Mouse (Mus musculus) frontal cortex, adult (tissue): Measurements from ENCODE around the gene Rad51ap1.

Experiments
- ATAC-seq: cut with Nextera tagmentation; 2 replicates; pipeline ENCODE4 v1.9.2; 2017; ENCODE audit warnings: mild to moderate bottlenecking, moderate library complexity, mixed read lengths; ENCODE audit not compliant: low TSS enrichment

Rad51ap1 gene

DNA sequence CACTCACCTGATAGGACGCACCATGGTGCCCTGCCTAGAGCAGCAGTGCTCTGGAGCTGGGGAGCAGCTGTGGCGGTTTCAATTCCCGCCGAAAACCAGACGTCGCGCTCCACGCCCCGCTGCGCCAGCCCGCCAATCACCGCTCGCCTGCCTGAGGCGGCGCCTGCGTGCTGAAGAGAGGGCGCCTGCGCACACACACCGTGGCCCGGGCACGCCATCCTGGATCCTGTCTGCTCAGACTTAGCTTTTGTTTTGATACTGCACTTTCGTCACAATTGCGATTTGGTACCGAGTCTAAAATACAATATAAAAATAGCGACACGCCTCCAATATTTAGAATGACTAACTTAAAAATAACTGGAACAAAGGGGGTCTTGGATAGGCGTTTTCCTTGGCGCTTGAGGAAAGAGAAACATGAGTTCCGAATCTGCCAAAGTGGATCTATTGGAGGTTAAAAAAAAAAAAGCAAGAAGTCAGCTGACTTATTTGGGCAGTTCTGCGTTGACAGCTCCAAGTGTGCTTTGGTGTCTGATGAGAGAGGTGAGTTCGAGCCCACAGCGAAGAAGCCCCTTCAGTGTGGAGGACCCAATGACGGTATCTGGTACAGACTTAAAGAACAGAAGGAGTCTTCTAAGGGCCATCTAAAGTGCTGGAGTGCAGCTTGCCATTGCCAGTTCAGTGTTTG, at the start of gene Rad51ap1, which contains the start of gene D6Wsu163e:
Gene Rad51ap1 (minus strand): TSS at position 101 of the 685 bp plus-strand sequence.
Gene D6Wsu163e (plus strand): TSS at position 476 of the 685 bp plus-strand sequence.
- ATAC-seq, result peak; percentile 98

DNA sequence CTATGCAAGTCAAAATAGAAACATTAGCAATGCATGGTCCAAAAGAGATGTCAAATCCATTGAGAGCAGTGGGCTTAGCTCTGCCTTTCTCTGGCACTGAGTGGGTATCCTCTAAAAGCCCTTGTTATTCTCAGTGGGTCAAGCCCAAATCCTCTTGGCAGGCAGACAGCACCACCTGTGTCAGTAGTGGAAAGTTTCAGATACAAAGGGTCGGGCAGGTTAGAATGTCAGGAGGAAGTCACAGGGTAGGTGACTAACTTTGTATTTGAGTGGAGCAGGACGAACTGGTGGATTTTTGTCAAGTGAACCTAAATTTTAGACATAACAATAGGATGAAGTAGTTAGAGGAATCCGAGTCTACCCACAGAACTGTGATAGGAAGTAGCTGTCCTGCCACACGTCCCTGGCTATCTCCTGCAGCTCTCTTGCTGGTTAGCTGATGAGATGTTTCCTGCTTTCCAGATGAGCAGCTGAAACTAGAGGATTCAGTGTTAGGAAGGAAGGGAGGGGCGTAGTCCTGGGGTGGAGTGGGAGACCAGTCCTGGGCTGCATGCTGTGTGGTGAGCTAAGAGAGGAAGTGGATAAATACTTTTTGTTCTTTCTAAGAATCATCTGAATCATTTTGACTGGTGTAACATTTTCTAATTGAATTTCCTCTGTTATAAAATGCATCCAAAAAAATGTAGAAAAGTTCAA, 42.3 kb upstream of the Rad51ap1 start:
- ATAC-seq, result no peak

DNA sequence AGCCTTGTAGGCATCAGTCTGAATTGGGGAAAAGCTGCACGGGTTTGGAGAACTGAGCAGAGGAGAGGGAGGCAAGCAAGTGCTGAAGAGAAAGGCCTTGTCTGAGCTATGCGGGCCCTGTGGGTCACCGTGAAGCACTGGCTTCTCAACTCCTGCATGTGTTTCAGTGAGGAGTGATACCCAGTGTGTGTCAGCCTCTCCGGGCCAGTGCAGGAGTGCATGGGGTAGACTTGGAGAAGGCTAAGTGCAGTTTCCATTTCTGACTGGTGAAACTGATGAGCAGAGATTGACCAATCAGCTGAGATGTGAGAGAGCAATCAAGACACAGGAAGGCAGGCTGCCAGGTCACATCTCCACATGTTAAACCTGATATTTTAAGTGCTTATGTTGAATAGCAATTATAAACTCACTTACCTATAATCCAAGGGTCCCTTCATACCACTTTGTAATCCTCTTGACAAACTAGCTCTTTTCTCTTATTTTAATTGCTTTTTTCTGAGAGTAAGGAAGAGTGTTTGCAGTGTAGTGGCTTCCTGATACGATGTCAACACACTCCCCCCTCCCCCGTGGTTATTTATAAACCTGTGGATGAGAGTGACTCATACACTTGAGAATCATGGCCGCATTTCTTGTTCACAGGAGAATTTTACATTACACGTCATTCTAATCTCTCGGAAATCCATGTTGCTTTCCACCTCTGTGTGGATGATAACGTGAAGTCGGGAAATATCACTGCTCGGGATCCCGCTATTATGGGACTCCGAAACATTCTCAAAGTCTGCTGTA, 27.0 kb upstream of the Rad51ap1 start:
- peak; percentile 59 for ATAC-seq

DNA sequence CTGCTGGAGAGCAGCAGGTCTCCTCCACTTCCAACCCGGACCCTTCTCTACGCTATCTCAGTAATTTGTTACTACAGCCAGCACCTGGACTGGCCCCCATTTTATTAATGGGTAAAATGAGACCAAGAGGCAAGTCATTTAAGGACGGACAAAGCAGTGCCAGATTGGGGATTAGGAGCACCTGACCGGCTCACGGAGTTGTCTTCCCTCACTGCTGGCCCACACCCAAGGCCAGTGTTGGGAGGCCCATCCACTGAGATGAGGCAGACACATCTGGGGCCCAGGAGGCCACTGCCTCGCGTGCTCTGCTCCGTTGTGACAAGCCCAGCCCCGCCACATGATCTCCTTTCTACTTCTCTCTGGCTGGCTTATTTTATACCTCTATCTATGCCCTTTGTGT, 24.0 kb upstream of the Rad51ap1 start:
- no peak for ATAC-seq

DNA sequence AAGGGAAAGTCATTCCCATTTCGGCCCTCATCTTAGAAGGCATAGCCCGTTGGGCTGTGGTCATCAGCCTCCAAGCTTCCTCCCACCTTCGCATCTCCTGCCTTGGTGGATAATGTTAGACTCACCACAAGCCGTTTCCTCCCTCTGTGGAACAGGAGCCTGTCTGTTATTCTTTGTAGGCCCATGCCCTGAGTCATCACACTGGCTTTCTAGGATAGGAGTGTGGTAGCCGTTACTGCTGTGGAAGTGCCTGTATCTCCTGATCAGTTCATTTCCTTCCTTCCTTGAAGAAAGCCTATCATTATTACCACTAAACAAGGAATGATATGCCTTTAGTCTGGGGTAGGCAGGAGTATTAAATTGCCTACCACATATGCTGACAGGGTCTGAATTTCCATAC, 23.3 kb upstream of the Rad51ap1 start:
- no peak for ATAC-seq

DNA sequence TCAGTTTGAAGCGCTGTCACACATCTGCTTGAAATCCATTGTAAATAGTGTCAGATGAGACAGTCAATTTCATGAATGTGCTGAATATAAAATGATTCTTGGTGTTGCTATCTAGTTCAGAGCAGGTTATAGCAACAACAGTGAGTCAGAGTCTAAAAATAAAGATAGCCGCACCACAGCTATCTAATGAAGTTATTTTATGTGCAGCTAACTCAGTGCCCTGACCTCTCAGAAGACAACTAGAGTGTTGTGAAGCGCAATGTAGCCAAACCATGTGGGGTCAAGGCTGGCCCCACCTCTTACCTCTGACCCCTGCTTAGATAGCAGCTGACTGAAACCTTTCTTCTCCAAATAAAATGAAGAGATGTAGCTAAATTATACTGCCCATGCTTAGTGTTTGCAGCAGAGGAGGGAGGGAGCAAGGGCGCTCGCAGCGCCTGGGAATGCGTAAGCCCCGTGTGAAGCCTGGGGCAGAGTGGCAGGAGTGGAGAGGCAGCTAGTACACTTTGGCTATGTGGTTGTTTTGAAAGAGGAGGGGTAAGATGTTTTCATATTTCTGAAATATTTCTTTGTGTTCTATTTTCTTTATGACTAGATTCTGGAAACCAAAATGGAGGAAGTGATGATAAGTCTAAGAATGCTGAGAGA, 22.1 kb upstream of the Rad51ap1 start:
- ATAC-seq, result no peak

DNA sequence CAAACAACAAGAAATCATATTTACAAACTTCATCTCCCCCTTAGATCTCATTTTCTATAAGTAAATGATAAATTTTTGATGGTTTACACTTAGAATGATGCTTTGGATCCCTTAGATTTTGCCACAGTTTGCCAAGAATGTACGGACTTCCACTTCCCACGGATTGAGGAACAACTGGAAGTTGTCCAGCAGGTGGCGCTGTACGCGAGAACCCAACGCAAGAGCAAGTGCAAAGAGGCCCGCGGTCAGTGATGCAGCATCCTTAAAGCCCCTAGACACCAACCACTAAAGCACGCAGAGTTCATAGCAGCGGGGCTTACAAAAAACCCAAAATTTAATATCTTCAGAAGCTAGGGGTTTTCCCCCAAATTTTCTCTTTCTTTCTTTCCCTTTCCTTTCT, 16.3 kb upstream of the Rad51ap1 start:
- peak; percentile 62; the same call in 1 of the 2 replicates for ATAC-seq

DNA sequence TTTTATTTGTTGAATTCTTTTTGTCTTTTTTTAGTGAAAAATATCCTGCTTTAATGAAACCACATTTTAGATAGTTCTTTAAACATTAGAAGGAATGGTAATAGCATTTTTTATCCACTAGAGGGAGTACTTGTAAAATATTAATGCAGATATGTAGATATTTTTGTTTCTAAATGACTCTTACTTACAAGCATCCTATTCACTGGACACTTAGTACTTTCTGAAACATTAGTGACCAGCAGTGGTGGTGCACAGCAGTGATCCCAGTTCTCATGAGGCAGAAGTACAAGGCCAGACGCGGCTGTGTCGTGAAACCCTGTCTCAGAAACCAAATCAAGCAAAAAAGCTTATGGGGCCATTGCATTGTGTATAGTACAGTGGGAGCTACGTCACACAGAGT, 8.9 kb upstream of the Rad51ap1 start:
- ATAC-seq, result no peak

DNA sequence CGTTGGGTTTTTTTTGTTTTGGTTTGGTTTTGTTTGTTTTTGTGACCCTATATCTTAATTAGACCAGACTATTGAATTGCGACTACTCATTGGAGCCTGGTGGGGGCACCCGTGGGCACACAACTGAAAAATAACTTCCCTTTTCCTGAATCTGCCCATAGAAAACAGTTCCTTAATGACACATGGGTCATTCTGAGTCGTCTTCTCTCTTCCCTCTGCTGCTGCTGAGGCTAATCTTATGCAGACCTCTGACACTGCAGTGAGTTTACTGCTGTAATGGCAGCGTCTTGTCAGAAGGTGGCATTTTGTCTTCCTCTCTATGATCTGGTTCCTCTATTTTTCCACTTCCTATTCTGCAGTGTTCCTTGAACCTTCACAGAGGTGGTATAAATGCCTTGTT, 1.1 kb upstream of the Rad51ap1 start:
- ATAC-seq, result peak; percentile 41

DNA sequence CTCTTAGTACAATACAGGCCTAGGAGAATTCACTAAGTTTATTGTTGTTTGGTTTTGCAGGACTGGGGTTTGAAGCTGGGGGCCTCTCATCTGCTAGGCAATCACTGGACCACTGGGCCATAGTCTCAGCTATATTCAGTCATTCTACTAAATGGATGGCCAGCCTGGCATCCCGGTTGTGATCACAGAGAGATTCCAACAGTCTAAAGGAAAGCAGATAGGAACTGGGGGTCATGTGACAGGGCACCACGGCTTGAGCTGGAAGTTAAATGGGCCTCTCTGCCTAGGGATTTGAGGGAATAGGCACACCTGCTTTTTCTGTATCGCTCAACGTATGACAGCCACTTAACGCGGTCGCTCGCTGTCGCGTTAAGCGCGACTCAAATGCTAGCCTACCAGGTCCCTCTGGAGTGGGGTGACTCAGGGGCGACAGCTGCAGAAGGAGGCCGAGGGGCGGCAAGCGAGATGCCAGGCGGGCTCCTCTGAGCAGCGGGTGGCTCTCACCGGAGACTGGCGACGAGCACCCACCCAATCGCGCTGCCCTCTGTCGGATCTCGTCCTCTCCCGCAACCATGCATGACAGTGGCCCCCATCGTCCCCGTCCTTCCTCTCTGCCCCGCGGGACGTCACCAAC, 417 bp downstream of the Rad51ap1 start:
- ATAC-seq, result no peak

- no peak for ATAC-seq
Measured at GRCm38 (mm10) chr6:126938047-126938446, 1.3 kb downstream of the Rad51ap1 start.

DNA sequence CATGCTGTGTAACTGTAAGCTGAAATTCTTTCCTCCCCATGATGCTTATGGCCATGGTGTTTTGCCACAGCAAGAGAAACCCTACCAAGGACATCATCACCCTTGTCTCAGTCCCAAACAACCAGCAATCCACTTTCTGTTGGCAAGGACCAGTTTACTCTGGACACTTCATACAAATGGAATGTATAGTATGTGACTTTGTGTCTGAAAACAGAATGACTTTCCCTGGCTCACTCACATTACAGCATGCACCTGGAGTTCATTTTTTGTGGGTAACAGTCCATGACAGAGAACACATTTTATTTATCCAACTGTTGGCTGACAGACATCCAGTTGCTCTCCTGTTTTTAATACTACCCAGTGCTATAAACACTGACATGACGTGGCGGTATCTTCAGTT, 6.5 kb downstream of the Rad51ap1 start:
- ATAC-seq, result no peak

- peak; percentile 23; the same call in 1 of the 2 replicates for ATAC-seq
Measured at GRCm38 (mm10) chr6:126921111-126921881, 18.1 kb downstream of the Rad51ap1 start, which contains the start of gene Dyrk4. Gene Dyrk4, minus strand, starts transcription at chr6:126921839.

- ATAC-seq, result no peak
Measured at GRCm38 (mm10) chr6:126914928-126915327, 24.5 kb downstream of the Rad51ap1 start.

DNA sequence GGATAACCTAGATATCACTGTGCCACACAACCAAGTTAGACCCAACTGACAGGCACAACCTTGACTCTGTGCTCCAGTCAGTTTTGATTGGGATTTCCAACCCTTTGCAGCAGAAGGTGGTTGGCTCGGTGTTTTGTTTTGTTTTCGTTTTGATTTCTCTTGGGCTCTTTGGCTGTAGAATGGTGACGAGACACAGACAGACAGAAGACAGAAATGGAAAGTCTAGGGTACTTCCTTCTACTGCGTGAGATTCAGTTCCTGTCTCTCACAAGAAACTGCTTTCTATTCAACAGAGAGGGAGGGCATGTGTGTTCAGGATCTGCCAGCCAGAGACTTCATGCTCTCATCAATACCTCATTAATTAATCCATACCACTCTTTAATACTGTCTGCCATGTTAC, 28.7 kb downstream of the Rad51ap1 start:
- ATAC-seq, result no peak

- ATAC-seq, result no peak
Measured at GRCm38 (mm10) chr6:126907876-126908275, 31.5 kb downstream of the Rad51ap1 start.

GRCm38 (mm10) chr6:126907378-126907777, 32.0 kb downstream of the Rad51ap1 start:
- no peak for ATAC-seq

DNA sequence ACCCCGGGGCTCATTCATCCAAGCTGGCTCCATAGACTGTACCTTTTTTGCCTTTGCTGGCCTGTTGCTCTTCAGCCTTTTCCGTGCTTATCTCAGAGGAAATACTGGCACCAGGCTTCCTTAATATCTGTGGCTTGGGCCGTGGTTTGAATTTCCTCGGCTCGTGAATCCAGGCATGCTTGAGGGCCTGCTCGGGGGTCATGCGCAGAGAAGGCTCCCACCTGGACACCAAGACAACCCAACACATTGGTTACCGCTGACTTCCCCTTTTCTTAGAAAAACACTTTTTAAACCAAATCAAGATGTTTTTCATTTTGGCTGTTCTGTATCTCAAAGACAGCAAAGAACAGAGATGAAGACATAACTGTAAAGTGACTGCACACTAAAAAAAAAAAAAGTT, 62.3 kb downstream of the Rad51ap1 start:
- no peak for ATAC-seq
